Mouse (Mus musculus): ENCODE results near the gene Pla2g2e. TPM values are rescaled to one million over a fixed set of nuclear protein-coding genes. Genes with fewer than 3 reads are reported as not detected.

The Pla2g2e gene
- polyA plus RNA-seq (2015; fragmentation: Nextera tagmentation; extraction: Ambion mirVana): 0.18 TPM in 1 of 2 replicates, not detected in the other

- no peaks in the 10 kb centered on the region for H3K4me1 ChIP-seq (ENCODE audit: control insufficient read depth, insufficient read depth, low read length)
- WGBS: 65% methylated on average over 4 of the region's 4 CpGs
- no peak within 1 kb of the TSS for H3K9ac ChIP-seq (ENCODE audit: low read length)
- H3K4me3 ChIP-seq (ENCODE audit: low read length): no peak within 1 kb of the TSS
- no peaks in the 10 kb centered on the region for H3K36me3 ChIP-seq (ENCODE audit: control insufficient read depth, insufficient read depth)
- H3K27me3 ChIP-seq (ENCODE audit: control insufficient read depth, insufficient read depth, low read length): peaks cover 12% of the 10 kb centered on the region
- no peak within 1 kb of the TSS for H3K4me2 ChIP-seq (ENCODE audit: low read depth, low read length)
- no peak within 1 kb of the TSS for H3K27ac ChIP-seq (ENCODE audit: low read length)
- ATAC-seq (replicated peaks; ENCODE audit: extremely low read depth, insufficient read depth, low FRiP score): no peak
- H3K9me3 ChIP-seq (replicated peaks; ENCODE audit: control insufficient read depth, low read length): no peaks in the 10 kb centered on the region
Measured at GRCm38 (mm10) chr4:138877731-138878130, at the start of gene Pla2g2e. Pla2g2e (plus strand) TSS chr4:138877942.

GRCm38 (mm10) chr4:138839806-138840205, 37.9 kb upstream of the Pla2g2e start:
- Histone ChIP-seq H3K27ac (ENCODE audit: low read length) (no peak overlapping the region), H3K9ac (ENCODE audit: low read length) (no peak overlapping the region), H3K4me1 (ENCODE audit: control insufficient read depth, insufficient read depth, low read length) (no peaks in the 10 kb centered on the region), H3K4me2 (ENCODE audit: low read depth, low read length) (no peak overlapping the region), H3K4me3 (ENCODE audit: low read length) (no peak overlapping the region), H3K36me3 (ENCODE audit: control insufficient read depth, insufficient read depth) (no peaks in the 10 kb centered on the region), H3K9me3 (replicated peaks; ENCODE audit: control insufficient read depth, low read length) (peaks cover 20% of the 10 kb centered on the region), H3K27me3 (ENCODE audit: control insufficient read depth, insufficient read depth, low read length) (no peaks in the 10 kb centered on the region; the same call in 1 of the 2 replicates)
- no peak for ATAC-seq (replicated peaks; ENCODE audit: extremely low read depth, insufficient read depth, low FRiP score)
- WGBS: 69% methylated on average over 6 of the region's 6 CpGs

GRCm38 (mm10) chr4:138840726-138841125, 37.0 kb upstream of the Pla2g2e start:
- Histone ChIP-seq H3K9me3 (replicated peaks; ENCODE audit: control insufficient read depth, low read length) (peaks cover 26% of the 10 kb centered on the region), H3K4me2 (ENCODE audit: low read depth, low read length) (no peak overlapping the region), H3K36me3 (ENCODE audit: control insufficient read depth, insufficient read depth) (no peaks in the 10 kb centered on the region), H3K27me3 (ENCODE audit: control insufficient read depth, insufficient read depth, low read length) (no peaks in the 10 kb centered on the region; the same call in 1 of the 2 replicates), H3K4me3 (ENCODE audit: low read length) (no peak overlapping the region), H3K27ac (ENCODE audit: low read length) (no peak overlapping the region), H3K4me1 (ENCODE audit: control insufficient read depth, insufficient read depth, low read length) (no peaks in the 10 kb centered on the region), H3K9ac (ENCODE audit: low read length) (no peak overlapping the region)
- WGBS: 74% methylated on average over 8 of the region's 8 CpGs
- ATAC-seq (replicated peaks; ENCODE audit: extremely low read depth, insufficient read depth, low FRiP score): no peak

GRCm38 (mm10) chr4:138841386-138841785, 36.4 kb upstream of the Pla2g2e start:
- H3K36me3 ChIP-seq (ENCODE audit: control insufficient read depth, insufficient read depth): no peaks in the 10 kb centered on the region
- 75% methylated on average over 7 of the region's 7 CpGs for WGBS

GRCm38 (mm10) chr4:138851463-138851862, 26.3 kb upstream of the Pla2g2e start:
- H3K9me3 ChIP-seq (replicated peaks; ENCODE audit: control insufficient read depth, low read length): no peaks in the 10 kb centered on the region
- no peak for ATAC-seq (replicated peaks; ENCODE audit: extremely low read depth, insufficient read depth, low FRiP score)
- no peaks in the 10 kb centered on the region for H3K4me1 ChIP-seq (ENCODE audit: control insufficient read depth, insufficient read depth, low read length)
- H3K9ac ChIP-seq (ENCODE audit: low read length): no peak overlapping the region
- H3K4me2 ChIP-seq (ENCODE audit: low read depth, low read length): no peak overlapping the region
- H3K27me3 ChIP-seq (ENCODE audit: control insufficient read depth, insufficient read depth, low read length): peaks cover 7% of the 10 kb centered on the region
- 4% methylated on average over 4 of the region's 4 CpGs for WGBS
- H3K27ac ChIP-seq (ENCODE audit: low read length): no peak overlapping the region
- no peaks in the 10 kb centered on the region for H3K36me3 ChIP-seq (ENCODE audit: control insufficient read depth, insufficient read depth)
- H3K4me3 ChIP-seq (ENCODE audit: low read length): no peak overlapping the region

More at GRCm38 (mm10) chr4:138841386-138841785, 36.4 kb upstream of the Pla2g2e start:
- Histone ChIP-seq H3K9me3 (replicated peaks; ENCODE audit: control insufficient read depth, low read length) (peaks cover 26% of the 10 kb centered on the region), H3K9ac (ENCODE audit: low read length) (no peak overlapping the region), H3K4me2 (ENCODE audit: low read depth, low read length) (no peak overlapping the region), H3K4me1 (ENCODE audit: control insufficient read depth, insufficient read depth, low read length) (no peaks in the 10 kb centered on the region), H3K4me3 (ENCODE audit: low read length) (no peak overlapping the region), H3K27ac (ENCODE audit: low read length) (no peak overlapping the region), H3K27me3 (ENCODE audit: control insufficient read depth, insufficient read depth, low read length) (no peaks in the 10 kb centered on the region; the same call in 1 of the 2 replicates)
- no peak for ATAC-seq (replicated peaks; ENCODE audit: extremely low read depth, insufficient read depth, low FRiP score)

GRCm38 (mm10) chr4:138852961-138853360, 24.8 kb upstream of the Pla2g2e start:
- Histone ChIP-seq H3K9me3 (replicated peaks; ENCODE audit: control insufficient read depth, low read length) (no peaks in the 10 kb centered on the region), H3K27ac (ENCODE audit: low read length) (no peak overlapping the region), H3K27me3 (ENCODE audit: control insufficient read depth, insufficient read depth, low read length) (peaks cover 7% of the 10 kb centered on the region), H3K4me1 (ENCODE audit: control insufficient read depth, insufficient read depth, low read length) (no peaks in the 10 kb centered on the region), H3K9ac (ENCODE audit: low read length) (no peak overlapping the region), H3K4me3 (ENCODE audit: low read length) (no peak overlapping the region), H3K36me3 (ENCODE audit: control insufficient read depth, insufficient read depth) (no peaks in the 10 kb centered on the region), H3K4me2 (ENCODE audit: low read depth, low read length) (no peak overlapping the region)
- WGBS: 56% methylated on average over 6 of the region's 6 CpGs
- no peak for ATAC-seq (replicated peaks; ENCODE audit: extremely low read depth, insufficient read depth, low FRiP score)

GRCm38 (mm10) chr4:138855092-138855632, 22.6 kb upstream of the Pla2g2e start:
- H3K27ac ChIP-seq (ENCODE audit: low read length): no peak overlapping the region
- 76% methylated on average over 9 of the region's 9 CpGs for WGBS
- H3K4me3 ChIP-seq (ENCODE audit: low read length): no peak overlapping the region
- H3K36me3 ChIP-seq (ENCODE audit: control insufficient read depth, insufficient read depth): no peaks in the 10 kb centered on the region
- no peaks in the 10 kb centered on the region for H3K4me1 ChIP-seq (ENCODE audit: control insufficient read depth, insufficient read depth, low read length)
- H3K4me2 ChIP-seq (ENCODE audit: low read depth, low read length): no peak overlapping the region
- H3K9me3 ChIP-seq (replicated peaks; ENCODE audit: control insufficient read depth, low read length): no peaks in the 10 kb centered on the region
- no peak overlapping the region for H3K9ac ChIP-seq (ENCODE audit: low read length)
- H3K27me3 ChIP-seq (ENCODE audit: control insufficient read depth, insufficient read depth, low read length): peaks cover 5% of the 10 kb centered on the region
- ATAC-seq (replicated peaks; ENCODE audit: extremely low read depth, insufficient read depth, low FRiP score): no peak

GRCm38 (mm10) chr4:138856491-138856890, 21.3 kb upstream of the Pla2g2e start:
- Histone ChIP-seq H3K9me3 (replicated peaks; ENCODE audit: control insufficient read depth, low read length) (no peaks in the 10 kb centered on the region), H3K4me3 (ENCODE audit: low read length) (no peak overlapping the region), H3K4me1 (ENCODE audit: control insufficient read depth, insufficient read depth, low read length) (no peaks in the 10 kb centered on the region), H3K9ac (ENCODE audit: low read length) (no peak overlapping the region), H3K27me3 (ENCODE audit: control insufficient read depth, insufficient read depth, low read length) (peaks cover 2% of the 10 kb centered on the region; the same call in 1 of the 2 replicates), H3K4me2 (ENCODE audit: low read depth, low read length) (no peak overlapping the region), H3K36me3 (ENCODE audit: control insufficient read depth, insufficient read depth) (no peaks in the 10 kb centered on the region), H3K27ac (ENCODE audit: low read length) (no peak overlapping the region)
- ATAC-seq (replicated peaks; ENCODE audit: extremely low read depth, insufficient read depth, low FRiP score): no peak
- 27% methylated on average over 7 of the region's 7 CpGs for WGBS

- Histone ChIP-seq H3K27ac (ENCODE audit: low read length) (no peak overlapping the region), H3K9ac (ENCODE audit: low read length) (no peak overlapping the region), H3K9me3 (replicated peaks; ENCODE audit: control insufficient read depth, low read length) (no peaks in the 10 kb centered on the region), H3K4me2 (ENCODE audit: low read depth, low read length) (no peak overlapping the region), H3K36me3 (ENCODE audit: control insufficient read depth, insufficient read depth) (no peaks in the 10 kb centered on the region), H3K27me3 (ENCODE audit: control insufficient read depth, insufficient read depth, low read length) (peaks cover 2% of the 10 kb centered on the region; the same call in 1 of the 2 replicates), H3K4me3 (ENCODE audit: low read length) (no peak overlapping the region), H3K4me1 (ENCODE audit: control insufficient read depth, insufficient read depth, low read length) (no peaks in the 10 kb centered on the region)
- ATAC-seq (replicated peaks; ENCODE audit: extremely low read depth, insufficient read depth, low FRiP score): no peak
- 72% methylated on average over 10 of the region's 10 CpGs for WGBS
Measured at GRCm38 (mm10) chr4:138857576-138857975, 20.2 kb upstream of the Pla2g2e start.
